Mouse (Mus musculus) urinary bladder, postnatal 36 days (tissue): ENCODE results near the gene Kctd3.

ENCODE experiments used
- DNase-seq, 2 experiments: peaks; one replicate each; pipeline ENCODE4 v3.0.0; 2022; ENCODE audit warnings: low spot score in 2 of 2, mixed read lengths in 1 of 2

Kctd3 gene

GRCm38 (mm10) chr1:189010671-189011070, 3.0 kb upstream of the Kctd3 start:
- DNase-seq: no peak

- DNase-seq: no peak
Observed at GRCm38 (mm10) chr1:189007980-189008324, 311 bp upstream of the Kctd3 start.

GRCm38 (mm10) chr1:189006826-189007225, 815 bp downstream of the Kctd3 start:
- no peak for DNase-seq

GRCm38 (mm10) chr1:189006267-189006666, 1.4 kb downstream of the Kctd3 start:
- no peak for DNase-seq

- no peak for DNase-seq
Observed at GRCm38 (mm10) chr1:189004774-189005173, 2.9 kb downstream of the Kctd3 start.

GRCm38 (mm10) chr1:189001815-189002214, 5.8 kb downstream of the Kctd3 start:
- DNase-seq: no peak

GRCm38 (mm10) chr1:188999981-189000380, 7.7 kb downstream of the Kctd3 start:
- DNase-seq: no peak

GRCm38 (mm10) chr1:188997921-188998320, 9.7 kb downstream of the Kctd3 start:
- no peak for DNase-seq

GRCm38 (mm10) chr1:188993218-188993617, 14.4 kb downstream of the Kctd3 start:
- DNase-seq: no peak

GRCm38 (mm10) chr1:188980050-188980449, 27.6 kb downstream of the Kctd3 start:
- DNase-seq: peak; percentile 11 to 36

GRCm38 (mm10) chr1:188973926-188974325, 33.7 kb downstream of the Kctd3 start:
- no peak for DNase-seq

GRCm38 (mm10) chr1:188973078-188973477, 34.6 kb downstream of the Kctd3 start:
- no peak for DNase-seq

GRCm38 (mm10) chr1:188952501-188952900, 55.1 kb downstream of the Kctd3 start:
- no peak for DNase-seq

- DNase-seq: no peak
Observed at GRCm38 (mm10) chr1:188951091-188951490, 56.5 kb downstream of the Kctd3 start.

- no peak for DNase-seq
Observed at GRCm38 (mm10) chr1:188948276-188948675, 59.4 kb downstream of the Kctd3 start.

- DNase-seq: no peak
Observed at GRCm38 (mm10) chr1:188947794-188948193, 59.8 kb downstream of the Kctd3 start.

GRCm38 (mm10) chr1:188946849-188947248, 60.8 kb downstream of the Kctd3 start:
- DNase-seq: no peak

GRCm38 (mm10) chr1:188945326-188945725, 62.3 kb downstream of the Kctd3 start:
- no peak for DNase-seq

- peak; percentile 10 to 21 for DNase-seq
Observed at GRCm38 (mm10) chr1:188937246-188937780, 70.3 kb downstream of the Kctd3 start.
